Mouse (Mus musculus): ENCODE measurements around the gene Naga. TPM values are rescaled to one million over a fixed set of nuclear protein-coding genes. Genes with fewer than 3 reads are reported as not detected.

Gene Naga
- polyA plus RNA-seq, 1 experiment from 2014 or later: 34.1 TPM

DNA sequence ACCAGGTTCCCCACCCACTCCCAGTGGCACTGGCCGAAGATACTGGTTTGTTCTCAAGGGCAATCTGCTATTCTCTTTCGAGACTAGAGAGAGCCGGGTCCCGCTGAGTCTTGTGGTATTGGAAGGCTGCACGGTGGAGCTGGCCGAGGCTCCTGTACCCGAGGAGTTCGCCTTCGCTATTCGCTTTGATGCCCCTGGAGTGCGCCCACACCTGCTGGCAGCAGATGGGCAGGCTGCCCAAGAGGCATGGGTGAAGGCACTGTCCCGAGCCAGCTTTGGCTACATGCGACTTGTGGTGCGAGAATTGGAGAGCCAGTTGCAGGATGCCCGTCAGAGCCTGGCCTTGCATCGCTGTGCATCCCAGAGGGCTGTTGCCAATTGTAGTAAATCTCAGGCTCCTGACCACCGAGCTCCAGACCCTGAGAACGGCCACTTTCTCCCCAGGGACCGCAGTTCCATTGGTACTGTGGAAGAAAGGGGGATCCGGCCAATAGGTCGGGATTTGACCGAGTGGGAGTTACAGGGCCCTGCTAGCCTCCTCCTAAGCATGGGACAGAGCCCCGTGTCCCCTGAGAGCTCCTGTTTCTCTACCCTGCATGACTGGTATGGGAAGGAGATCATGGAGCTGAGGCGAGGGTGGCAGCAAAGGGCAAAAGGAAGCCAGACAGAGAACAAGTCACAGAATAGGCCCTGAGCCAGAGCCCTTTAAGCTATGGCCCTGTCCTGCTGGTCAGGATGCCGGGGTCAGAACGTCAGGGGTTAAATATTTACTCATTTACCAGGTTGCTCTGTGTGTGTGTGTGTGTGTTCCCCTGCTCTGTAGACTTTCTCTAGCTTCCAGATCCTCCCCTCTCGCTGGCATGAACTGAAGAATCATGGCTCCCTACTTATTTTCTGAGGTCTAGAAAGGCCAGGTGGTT lies 4.9 kb upstream of the Naga start:
- peaks cover 28% of the 10 kb centered on the region for H3K4me1 ChIP-seq (replicated peaks)
- WGBS: 91% methylated on average over 27 of the region's 27 CpGs
- peaks cover 9% of the 10 kb centered on the region for H3K27me3 ChIP-seq
- no peak overlapping the region for H3K4me3 ChIP-seq (replicated peaks)
- no peak overlapping the region for H3K27ac ChIP-seq
- H3K36me3 ChIP-seq: peaks cover 16% of the 10 kb centered on the region
- H3K4me2 ChIP-seq: no peak overlapping the region
- H3K9me3 ChIP-seq: no peaks in the 10 kb centered on the region
- no peak for ATAC-seq (ENCODE audit: insufficient number of reproducible peaks, insufficient read depth, low FRiP score, low TSS enrichment, low read depth)
- H3K9ac ChIP-seq (replicated peaks): no peak overlapping the region

DNA sequence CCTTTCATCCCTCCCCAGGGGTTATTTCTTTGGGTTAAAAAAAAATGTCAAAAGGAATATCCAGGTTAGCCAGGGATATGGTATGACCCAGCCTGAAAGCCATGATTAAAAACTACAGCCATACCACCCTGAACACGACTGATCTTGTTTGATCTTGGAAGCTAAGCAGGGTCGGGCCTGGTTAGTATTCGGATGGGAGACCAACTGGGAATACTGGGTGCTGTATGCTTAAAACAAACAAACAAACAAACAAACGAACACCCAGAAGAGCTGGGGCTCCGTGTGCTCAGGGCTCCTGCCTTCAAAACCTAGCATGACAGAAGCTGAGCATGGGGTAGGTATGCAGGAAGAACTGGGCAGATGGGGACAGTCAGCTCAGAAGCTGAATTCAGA lies 3.8 kb upstream of the Naga start:
- no peak overlapping the region for H3K4me2 ChIP-seq
- ATAC-seq (ENCODE audit: insufficient number of reproducible peaks, insufficient read depth, low FRiP score, low TSS enrichment, low read depth): no peak
- no peak overlapping the region for H3K9ac ChIP-seq (replicated peaks)
- H3K27me3 ChIP-seq: peaks cover 9% of the 10 kb centered on the region
- no peak overlapping the region for H3K27ac ChIP-seq
- no peaks in the 10 kb centered on the region for H3K9me3 ChIP-seq
- peaks cover 5% of the 10 kb centered on the region; the same call in 1 of the 2 replicates for H3K36me3 ChIP-seq
- H3K4me1 ChIP-seq (replicated peaks): peaks cover 33% of the 10 kb centered on the region
- H3K4me3 ChIP-seq (replicated peaks): no peak overlapping the region
- WGBS: 77% methylated on average over 5 of the region's 5 CpGs

DNA sequence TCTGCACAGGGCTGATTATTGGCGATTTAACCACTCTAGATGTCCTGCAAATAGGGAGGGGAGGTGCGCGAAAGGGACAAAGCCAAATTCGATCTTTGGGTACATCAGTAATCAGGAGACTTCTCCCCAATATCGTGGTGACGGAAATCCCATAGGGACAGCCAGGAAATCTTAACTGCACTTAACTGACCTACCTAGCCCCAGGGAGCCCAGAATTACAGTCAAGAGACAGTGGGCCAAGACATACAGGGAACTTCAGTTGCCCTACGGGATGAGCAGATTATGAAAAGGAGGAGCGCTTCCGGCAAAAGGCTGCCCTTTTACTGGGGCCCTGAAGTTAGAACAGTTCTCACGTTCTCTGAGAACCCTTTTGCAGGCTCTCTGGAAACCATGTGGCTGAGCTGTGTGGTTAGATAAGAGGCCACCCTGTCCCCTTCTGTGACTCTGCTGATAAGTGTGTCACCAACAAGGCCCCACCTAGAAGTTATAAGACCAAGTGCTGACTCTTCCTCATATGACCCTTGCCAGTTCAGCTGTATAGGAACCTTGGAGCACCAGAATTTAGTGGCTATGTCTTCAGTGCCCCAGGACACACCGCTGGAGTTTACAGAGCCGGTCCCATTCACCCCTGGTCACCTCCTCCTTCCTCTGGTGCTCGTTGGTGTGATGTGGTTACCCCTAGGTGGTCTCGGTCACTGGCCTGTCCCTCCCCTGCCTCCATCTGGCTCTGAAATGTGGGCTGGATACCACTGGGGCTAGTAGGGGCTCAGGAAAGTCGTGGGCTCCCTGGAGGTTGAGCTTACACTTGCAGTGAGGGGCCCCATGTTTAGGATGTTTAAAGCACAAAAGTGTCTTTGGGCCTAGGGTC lies 3.2 kb upstream of the Naga start:
- WGBS: 65% methylated on average over 15 of the region's 15 CpGs
- no peak for ATAC-seq (ENCODE audit: insufficient number of reproducible peaks, insufficient read depth, low FRiP score, low TSS enrichment, low read depth)
- Histone ChIP-seq H3K9me3 (no peaks in the 10 kb centered on the region), H3K4me3 (replicated peaks) (peak overlapping the region; percentile 49), H3K9ac (replicated peaks) (peak overlapping the region; percentile 76), H3K27ac (peak overlapping the region; percentile 64; the same call in 1 of the 2 replicates), H3K4me2 (peak overlapping the region; percentile 71), H3K36me3 (0 out of 2 replicates have a peak, but pooled peaks cover 2% of the 10 kb centered on the region), H3K4me1 (replicated peaks) (peaks cover 31% of the 10 kb centered on the region), H3K27me3 (peaks cover 9% of the 10 kb centered on the region)

DNA sequence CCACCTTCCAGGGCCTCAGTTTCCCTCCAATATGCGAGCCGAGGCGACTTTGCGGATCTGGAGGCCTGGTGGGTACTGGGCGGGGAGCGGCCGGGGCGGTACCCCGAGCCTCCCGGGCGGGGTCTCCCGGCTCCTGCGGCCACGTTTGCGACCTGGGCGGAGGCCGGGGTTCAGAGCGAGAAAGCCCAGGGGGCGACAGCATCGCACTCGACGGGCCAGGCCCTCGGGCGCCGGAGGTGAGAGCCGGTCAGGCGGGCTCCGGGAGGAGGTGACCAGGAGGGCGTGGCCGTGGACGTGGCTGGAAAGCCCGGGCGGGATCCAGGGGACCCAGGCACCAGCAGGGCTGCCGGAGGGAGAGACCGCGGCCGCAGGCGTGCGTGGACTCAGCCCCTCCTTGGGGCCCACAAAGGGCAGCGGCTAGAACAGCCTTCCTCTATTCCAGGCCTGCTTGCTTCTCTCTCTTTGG lies 2.3 kb upstream of the Naga start:
- Histone ChIP-seq H3K4me1 (replicated peaks) (peaks cover 35% of the 10 kb centered on the region), H3K9ac (replicated peaks) (peak overlapping the region; percentile 76), H3K4me3 (replicated peaks) (peak overlapping the region; percentile 49), H3K36me3 (peaks cover 9% of the 10 kb centered on the region), H3K9me3 (no peaks in the 10 kb centered on the region), H3K4me2 (peak overlapping the region; percentile 71), H3K27ac (peak overlapping the region; percentile 64), H3K27me3 (peaks cover 9% of the 10 kb centered on the region)
- ATAC-seq (ENCODE audit: insufficient number of reproducible peaks, insufficient read depth, low FRiP score, low TSS enrichment, low read depth): no peak
- 3% methylated on average over 40 of the region's 40 CpGs for WGBS

DNA sequence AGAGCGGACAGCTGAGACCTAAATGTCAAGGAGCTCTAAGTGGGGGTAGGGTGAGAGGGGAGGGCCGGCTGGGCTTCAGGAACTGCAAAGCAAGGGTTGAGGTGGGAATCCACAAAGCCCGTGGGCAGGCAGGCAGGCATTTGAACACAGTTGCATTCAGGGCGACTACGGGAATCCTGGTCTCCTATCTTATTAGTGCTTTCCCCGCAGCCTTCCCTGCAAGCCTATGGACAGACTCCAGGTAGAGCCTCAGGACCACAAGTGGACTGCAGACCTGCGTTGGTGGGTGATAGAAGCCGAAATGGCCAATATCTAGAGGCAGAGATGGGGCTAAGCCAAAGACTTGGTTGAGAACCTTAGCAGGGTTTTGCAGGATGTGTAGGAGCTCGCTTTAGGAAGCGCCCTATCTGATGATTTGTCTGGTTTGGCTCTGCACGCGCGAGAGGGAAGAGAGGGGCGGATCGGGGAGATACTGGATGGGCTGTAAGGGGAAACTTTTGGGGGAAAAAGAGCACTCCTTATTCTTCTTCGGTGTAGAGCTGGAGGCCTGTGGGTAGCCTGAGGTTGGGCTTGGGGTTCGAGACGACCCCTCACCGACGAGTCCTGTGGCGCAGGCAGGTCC lies 1.8 kb upstream of the Naga start:
- Histone ChIP-seq H3K9ac (replicated peaks) (peak overlapping the region; percentile 76), H3K36me3 (peaks cover 14% of the 10 kb centered on the region), H3K4me2 (peak overlapping the region; percentile 71), H3K27me3 (peaks cover 9% of the 10 kb centered on the region), H3K9me3 (no peaks in the 10 kb centered on the region), H3K4me3 (replicated peaks) (peak overlapping the region; percentile 49), H3K27ac (peak overlapping the region; percentile 64; the same call in 1 of the 2 replicates), H3K4me1 (replicated peaks) (peaks cover 39% of the 10 kb centered on the region)
- WGBS: 45% methylated on average over 21 of the region's 21 CpGs
- ATAC-seq (ENCODE audit: insufficient number of reproducible peaks, insufficient read depth, low FRiP score, low TSS enrichment, low read depth): no peak

DNA sequence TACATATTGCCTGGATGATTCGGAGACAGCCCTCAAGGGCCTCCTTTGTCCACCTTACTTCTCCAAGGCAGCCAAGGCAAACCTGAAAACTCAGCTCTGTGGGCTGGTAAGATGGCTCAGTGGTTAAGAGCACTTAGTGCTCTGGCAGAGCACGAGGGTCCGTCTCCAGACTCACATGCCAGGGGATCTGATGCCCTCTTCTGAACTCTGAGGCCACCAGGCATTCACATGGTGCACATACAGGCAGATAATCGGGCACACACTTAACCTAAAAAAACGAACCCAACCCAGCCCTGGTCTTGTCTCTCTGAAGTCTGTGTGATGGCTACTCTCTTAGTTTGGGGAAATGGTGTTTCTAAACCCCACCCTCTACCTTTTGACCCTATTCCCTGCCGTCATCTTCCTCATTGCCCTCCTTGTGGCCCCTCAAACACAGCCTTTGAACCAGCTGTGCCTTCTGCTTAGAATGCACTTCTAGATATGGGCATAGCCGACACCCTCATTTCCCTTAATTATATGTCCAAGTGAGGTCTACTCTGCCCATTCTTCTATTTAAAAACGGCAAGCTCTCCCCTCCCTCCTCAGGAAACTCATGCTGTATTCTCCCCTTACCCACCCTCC lies 1.0 kb upstream of the Naga start:
- peaks cover 22% of the 10 kb centered on the region for H3K36me3 ChIP-seq
- peaks cover 39% of the 10 kb centered on the region for H3K4me1 ChIP-seq (replicated peaks)
- H3K27ac ChIP-seq: no peak overlapping the region
- no peak overlapping the region for H3K4me3 ChIP-seq (replicated peaks)
- no peak for ATAC-seq (ENCODE audit: insufficient number of reproducible peaks, insufficient read depth, low FRiP score, low TSS enrichment, low read depth)
- peaks cover 9% of the 10 kb centered on the region for H3K27me3 ChIP-seq
- no peaks in the 10 kb centered on the region for H3K9me3 ChIP-seq
- no peak overlapping the region for H3K9ac ChIP-seq (replicated peaks)
- H3K4me2 ChIP-seq: no peak overlapping the region; the same call in 1 of the 2 replicates
- 75% methylated on average over 8 of the region's 8 CpGs for WGBS

DNA sequence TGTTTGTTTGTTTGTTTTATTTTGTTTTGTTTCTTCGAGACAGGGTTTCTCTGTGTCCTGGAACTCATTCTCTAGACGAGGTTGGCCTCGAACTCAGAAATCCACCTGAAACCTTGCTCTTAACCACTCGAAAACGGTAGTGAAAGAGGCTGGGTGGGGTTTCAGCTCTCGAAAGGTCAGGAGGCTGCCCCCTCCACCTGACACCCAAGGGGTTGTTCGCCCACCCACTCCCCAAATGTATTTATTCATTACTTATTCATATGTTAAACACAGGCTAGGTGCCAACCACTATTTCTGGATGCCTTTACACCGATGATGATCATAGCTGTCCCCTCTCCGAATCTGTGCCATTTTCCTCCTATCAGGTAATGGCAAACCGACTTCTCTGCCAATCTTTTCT lies 425 bp upstream of the Naga start:
- Histone ChIP-seq H3K4me3 (replicated peaks) (peak overlapping the region; percentile 55), H3K4me2 (peak overlapping the region; percentile 63), H3K27ac (no peak overlapping the region), H3K27me3 (peaks cover 9% of the 10 kb centered on the region), H3K9me3 (no peaks in the 10 kb centered on the region), H3K4me1 (replicated peaks) (peaks cover 39% of the 10 kb centered on the region), H3K9ac (replicated peaks) (0 out of 2 replicates have a peak overlapping the region, but pooled peaks have one; percentile 35), H3K36me3 (peaks cover 28% of the 10 kb centered on the region)
- 57% methylated on average over 10 of the region's 10 CpGs for WGBS
- no peak for ATAC-seq (ENCODE audit: insufficient number of reproducible peaks, insufficient read depth, low FRiP score, low TSS enrichment, low read depth)

DNA sequence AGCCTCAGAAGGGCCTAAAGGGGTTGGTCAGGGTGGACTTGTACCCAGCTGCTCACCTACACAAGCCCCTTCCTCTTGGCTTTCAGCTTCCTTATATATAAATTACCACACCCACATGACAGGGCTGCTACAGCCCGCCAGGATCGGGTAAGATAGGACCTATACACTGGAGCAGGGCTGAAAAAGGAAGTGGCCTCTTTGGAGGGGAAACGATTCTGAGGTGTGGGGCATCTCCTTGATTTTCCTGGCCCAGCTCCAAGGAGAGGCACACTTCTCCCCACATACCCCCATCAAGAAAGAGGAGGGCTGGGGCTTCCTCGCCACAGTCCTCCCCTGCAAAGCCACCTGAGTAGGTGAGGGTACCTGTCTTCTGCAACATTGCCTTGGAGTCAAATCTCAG lies 850 bp downstream of the Naga start:
- H3K27ac ChIP-seq: no peak overlapping the region
- WGBS: 42% methylated on average over 4 of the region's 4 CpGs

DNA sequence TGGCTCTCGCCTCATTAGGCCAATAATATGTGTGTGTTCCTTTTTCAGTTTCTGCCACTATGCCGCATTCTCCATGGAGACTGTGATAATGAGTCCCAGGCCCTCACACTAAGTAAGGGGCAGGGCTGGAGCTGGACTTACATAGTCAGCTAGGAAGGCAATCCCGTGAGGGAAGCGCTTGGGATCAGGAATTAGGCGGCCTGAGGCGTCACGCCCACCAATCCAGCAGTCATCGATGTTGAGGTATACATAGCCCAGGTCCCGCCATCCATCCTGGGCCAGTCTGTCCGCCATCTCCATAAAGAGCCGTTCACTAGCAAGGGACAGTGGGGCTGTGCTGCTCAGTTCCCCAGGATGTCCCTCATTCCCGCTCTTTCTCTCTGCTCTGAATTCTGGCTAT lies 2.1 kb downstream of the Naga start:
- peaks cover 31% of the 10 kb centered on the region for H3K4me1 ChIP-seq (replicated peaks)
- no peak for ATAC-seq (ENCODE audit: insufficient number of reproducible peaks, insufficient read depth, low FRiP score, low TSS enrichment, low read depth)
- peaks cover 9% of the 10 kb centered on the region for H3K27me3 ChIP-seq
- no peaks in the 10 kb centered on the region for H3K9me3 ChIP-seq
- WGBS: 63% methylated on average over 12 of the region's 12 CpGs
- peaks cover 41% of the 10 kb centered on the region for H3K36me3 ChIP-seq
- H3K9ac ChIP-seq (replicated peaks): no peak overlapping the region; the same call in 1 of the 2 replicates
- H3K27ac ChIP-seq: peak overlapping the region; percentile 32; the same call in 1 of the 2 replicates
- no peak overlapping the region for H3K4me3 ChIP-seq (replicated peaks)
- H3K4me2 ChIP-seq: no peak overlapping the region

More for the DNA sequence above, 850 bp downstream of the Naga start:
- Histone ChIP-seq H3K4me1 (replicated peaks) (peaks cover 39% of the 10 kb centered on the region), H3K36me3 (peaks cover 34% of the 10 kb centered on the region), H3K9ac (replicated peaks) (peak overlapping the region; percentile 62), H3K4me2 (peak overlapping the region; percentile 63), H3K27me3 (peaks cover 9% of the 10 kb centered on the region), H3K9me3 (no peaks in the 10 kb centered on the region), H3K4me3 (replicated peaks) (peak overlapping the region; percentile 55)
- ATAC-seq (ENCODE audit: insufficient number of reproducible peaks, insufficient read depth, low FRiP score, low TSS enrichment, low read depth): no peak

DNA sequence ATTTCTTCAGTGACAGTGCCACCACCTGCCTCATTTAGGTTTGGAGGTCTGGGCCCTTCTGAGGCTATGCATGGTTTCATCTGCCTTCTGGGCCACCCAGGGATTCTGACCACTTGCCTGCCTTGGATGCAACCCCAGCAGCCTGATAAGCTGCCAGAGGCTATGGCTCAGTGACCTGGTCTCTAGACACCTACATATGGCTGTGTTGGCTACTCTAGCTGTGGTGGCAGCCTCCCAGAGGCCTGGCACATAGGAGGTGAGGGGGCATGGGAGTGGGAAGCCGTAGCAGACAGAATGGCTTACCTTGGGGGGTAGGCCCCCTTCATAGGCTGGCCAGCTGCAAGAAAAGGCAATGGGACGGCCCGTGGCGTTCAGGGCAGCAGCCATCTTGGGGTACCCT lies 3.5 kb downstream of the Naga start:
- Histone ChIP-seq H3K4me1 (replicated peaks) (peaks cover 24% of the 10 kb centered on the region), H3K27ac (no peak overlapping the region), H3K9ac (replicated peaks) (no peak overlapping the region), H3K4me3 (replicated peaks) (no peak overlapping the region), H3K36me3 (peaks cover 55% of the 10 kb centered on the region), H3K4me2 (no peak overlapping the region), H3K27me3 (peaks cover 4% of the 10 kb centered on the region), H3K9me3 (no peaks in the 10 kb centered on the region)
- no peak for ATAC-seq (ENCODE audit: insufficient number of reproducible peaks, insufficient read depth, low FRiP score, low TSS enrichment, low read depth)
- WGBS: 96% methylated on average over 4 of the region's 4 CpGs

All from limb, embryonic 12.5 days (tissue).